Mouse (Mus musculus) adrenal gland, postnatal 36 days (tissue): ENCODE measurements around the gene Olfr167. TPM values are rescaled to one million over a fixed set of nuclear protein-coding genes. Genes with fewer than 3 reads are reported as not detected.
"Not testable (repeated sequence)": the region's sequence is repeated elsewhere in the genome, so short reads cannot be mapped to it uniquely, and the experiment has no call there.

Experiments
- DNase-seq, 2 experiments: peaks; one replicate each; pipeline ENCODE4 v3.0.0; 2021; ENCODE audit warnings: mixed read lengths in 1 of 2
- long read RNA-seq, 2 experiments: library from polyadenylated mRNA; stranded (forward); transcript quantifications; one replicate each; pipeline ENCODE4 v2.0.0; 2021; ENCODE audit warnings: borderline sequencing depth in 2 of 2
- total RNA-seq, 2 experiments: library from RNA; stranded (reverse); gene quantifications; 2 replicates each; pipeline ENCODE4 v1.2.3; 2021

Gene Olfr167
- total RNA-seq: not detected
- long read RNA-seq, experiment 1: 0 reads
- long read RNA-seq, experiment 2: 0 reads

- no peak for DNase-seq
These were observed at the start of gene Olfr167 for GRCm38 (mm10) chr16:19522166-19522565. Gene Olfr167, minus strand, starts transcription at chr16:19522266.

GRCm38 (mm10) chr16:19571709-19572108, 49.6 kb upstream of the Olfr167 start, which contains the start of gene Olfr169:
Gene Olfr169, minus strand, starts transcription at chr16:19571809.
- DNase-seq: not testable (repeated sequence)

GRCm38 (mm10) chr16:19553429-19553828, 31.4 kb upstream of the Olfr167 start:
- DNase-seq: not testable (repeated sequence)

GRCm38 (mm10) chr16:19552246-19552645, 30.2 kb upstream of the Olfr167 start:
- DNase-seq: not testable (repeated sequence)

- DNase-seq: no peak
These were observed 13.4 kb upstream of the Olfr167 start, which contains the start of gene Olfr168 for GRCm38 (mm10) chr16:19535455-19535854. Gene Olfr168, minus strand, starts transcription at chr16:19535555.

GRCm38 (mm10) chr16:19483394-19483793, 38.7 kb downstream of the Olfr167 start, which contains the start of gene Olfr166:
Gene Olfr166, plus strand, starts transcription at chr16:19483694.
- no peak for DNase-seq

- no peak for DNase-seq
These were observed 57.7 kb downstream of the Olfr167 start for GRCm38 (mm10) chr16:19464365-19464764.

Other genes starting within 250 kb of the Olfr167 start
- not detected for gene Olfr164, start 208.2 kb downstream of the Olfr167 start, total RNA-seq
- not detected for gene Olfr165, start 99.1 kb downstream of the Olfr167 start, total RNA-seq
- gene Olfr166, start 38.6 kb downstream of the Olfr167 start, total RNA-seq: not detected
- gene Olfr168, start 13.3 kb upstream of the Olfr167 start, total RNA-seq: not detected
- not detected for gene Olfr169, start 49.5 kb upstream of the Olfr167 start, total RNA-seq
- not detected for gene Olfr170, start 89.6 kb upstream of the Olfr167 start, total RNA-seq
- not detected for gene Olfr171, start 107.7 kb upstream of the Olfr167 start, total RNA-seq
- under 1 TPM in 1 of 2 experiments, not detected in 1; 0.10 TPM for gene Lamp3, start 184.1 kb upstream of the Olfr167 start, total RNA-seq
- under 1 TPM; 0.17 to 0.30 TPM for gene B3gnt5, start 237.9 kb upstream of the Olfr167 start, total RNA-seq